Mouse (Mus musculus): Measurements from ENCODE around the gene Ltbp2.
A peak's percentile ranks its signal among the peaks of the same experiment; 100 is the strongest.

The Ltbp2 gene

DNA sequence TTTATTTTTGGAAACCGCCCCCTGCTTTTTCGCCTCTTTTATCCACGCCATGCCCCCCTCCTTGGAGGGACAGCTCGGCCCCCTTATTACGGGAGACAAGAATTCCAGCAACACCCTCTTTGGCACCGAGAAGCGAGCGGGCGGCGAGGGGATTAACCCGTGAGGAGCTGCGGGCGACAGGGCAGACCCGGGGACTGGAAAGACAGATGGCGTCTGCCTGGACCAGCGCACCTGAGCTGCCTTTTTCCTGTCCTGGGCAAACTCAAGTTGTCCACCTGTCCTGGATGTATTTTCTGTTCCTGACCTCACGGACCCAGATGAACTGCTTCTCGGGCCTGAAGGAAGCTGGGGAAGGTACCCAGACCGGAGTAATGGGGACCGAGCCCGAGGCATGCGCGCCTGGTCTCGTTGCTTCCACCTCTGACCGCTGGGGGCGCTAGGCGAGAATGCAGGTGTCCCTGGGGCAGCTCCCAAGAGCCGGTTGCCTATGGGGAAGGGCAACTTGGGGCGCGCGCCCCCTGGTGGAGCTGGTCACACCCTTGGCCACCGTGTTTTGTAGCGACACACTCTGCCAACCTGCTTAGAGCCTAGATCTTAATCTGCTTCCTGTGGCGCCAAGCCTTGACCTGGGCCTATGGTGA is at the start of gene Ltbp2:
Ltbp2 (minus strand) TSS at position 52 of the 641 bp plus-strand sequence.
- peak; percentile 94 to 97 for DNase-seq

DNA sequence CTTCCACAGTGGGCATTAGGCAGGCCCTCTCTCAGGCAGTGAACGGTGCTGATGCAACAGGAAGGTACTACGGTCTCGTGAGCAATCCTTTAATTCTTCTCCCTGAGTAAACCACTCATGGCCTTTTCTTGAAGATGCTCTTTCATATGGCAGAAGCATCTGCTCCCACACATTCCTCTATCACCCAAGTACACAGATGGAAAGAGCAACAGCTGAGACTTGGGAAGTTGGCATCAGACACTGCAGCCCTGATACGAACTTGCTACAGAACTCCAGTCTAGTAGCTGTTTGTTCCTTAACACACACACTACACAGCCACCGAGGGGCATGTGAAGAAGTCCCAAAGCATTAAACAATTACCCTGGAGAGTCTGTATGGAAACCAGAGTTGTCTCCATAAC is 48.0 kb upstream of the Ltbp2 start:
- no peak for DNase-seq

DNA sequence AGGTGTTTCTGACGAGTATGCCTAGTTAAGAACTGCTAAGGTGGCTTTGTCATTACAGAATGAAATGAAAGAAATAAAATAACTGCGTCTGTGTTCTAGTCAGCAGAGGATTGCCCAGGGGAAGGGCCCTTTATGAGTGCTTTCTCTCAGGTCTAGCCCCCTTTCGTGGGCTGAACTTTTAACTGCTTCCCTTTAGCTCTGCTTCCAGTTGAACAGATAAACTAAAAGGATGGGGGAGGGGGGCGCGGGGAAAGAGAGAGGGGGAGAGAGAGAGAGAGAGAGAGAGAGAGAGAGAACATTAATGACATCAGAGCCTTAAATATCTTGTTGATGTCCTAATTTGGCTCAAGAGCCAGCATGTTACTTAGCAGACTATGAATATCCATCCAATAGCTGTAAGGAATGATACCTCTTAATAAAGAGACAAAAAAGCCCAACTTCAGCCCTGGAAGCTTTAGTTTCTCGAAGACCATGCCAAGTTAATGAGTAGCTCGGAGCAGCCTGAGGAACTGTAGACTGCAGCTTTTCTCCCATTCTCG is 45.6 kb upstream of the Ltbp2 start:
- DNase-seq: no peak

DNA sequence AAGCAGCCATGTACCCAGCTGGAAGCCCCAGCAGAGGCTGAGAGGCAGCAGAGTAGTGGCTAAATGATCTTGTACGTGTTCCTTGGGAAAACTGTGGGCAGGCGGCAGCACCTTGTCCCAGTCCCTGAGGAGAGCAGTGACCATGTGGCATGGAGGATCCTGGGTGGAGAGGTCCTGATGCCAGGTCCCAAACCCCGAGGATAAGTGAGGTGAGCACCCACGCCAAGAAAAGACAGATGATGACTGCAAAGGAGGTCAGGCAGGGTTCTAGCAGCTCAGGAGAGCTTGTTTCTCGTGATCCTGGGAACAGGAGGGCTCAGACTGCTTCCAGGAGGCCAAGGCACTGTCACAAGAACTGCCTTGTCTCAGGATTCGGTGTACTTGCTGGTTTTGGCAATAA is 42.5 kb upstream of the Ltbp2 start:
- DNase-seq: no peak

DNA sequence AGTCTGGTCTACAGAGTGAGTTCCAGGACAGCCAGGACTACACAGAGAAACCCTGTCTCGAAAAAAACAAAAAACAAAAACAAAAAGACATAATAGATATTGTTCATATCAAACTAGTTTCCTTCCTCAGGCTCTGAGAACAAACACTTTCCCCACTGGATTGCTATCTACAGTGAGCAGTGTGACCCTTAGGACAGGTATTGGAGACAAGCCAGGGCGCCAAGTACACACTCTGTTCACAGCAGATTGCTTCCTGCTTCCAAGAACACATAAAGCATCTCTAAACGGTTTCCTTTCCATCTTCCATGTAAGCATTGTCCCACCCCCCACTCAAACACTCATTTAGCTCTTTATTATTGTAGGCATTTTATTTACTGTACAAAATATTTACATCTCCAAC is 41.5 kb upstream of the Ltbp2 start:
- no peak for DNase-seq

DNA sequence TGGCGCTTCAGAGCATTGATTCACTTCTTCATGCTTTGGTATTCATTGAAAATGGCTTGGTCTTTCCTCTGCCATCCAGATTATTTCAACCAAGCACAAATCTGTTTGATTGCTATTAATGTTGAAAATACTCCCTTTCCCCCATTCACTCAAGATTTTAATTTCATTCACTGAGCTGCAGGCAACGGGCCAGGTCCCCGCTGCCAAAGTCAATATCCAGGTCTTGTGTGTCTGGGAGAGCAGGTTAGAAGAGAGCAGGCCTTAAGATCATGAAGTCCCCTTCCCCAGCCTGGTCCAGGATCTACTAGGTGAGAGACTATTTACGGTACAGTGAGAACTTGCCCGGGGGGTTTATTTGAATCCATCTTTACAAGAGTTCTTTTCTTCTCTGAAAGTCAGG is 38.6 kb upstream of the Ltbp2 start:
- DNase-seq: peak; percentile 57 to 59

DNA sequence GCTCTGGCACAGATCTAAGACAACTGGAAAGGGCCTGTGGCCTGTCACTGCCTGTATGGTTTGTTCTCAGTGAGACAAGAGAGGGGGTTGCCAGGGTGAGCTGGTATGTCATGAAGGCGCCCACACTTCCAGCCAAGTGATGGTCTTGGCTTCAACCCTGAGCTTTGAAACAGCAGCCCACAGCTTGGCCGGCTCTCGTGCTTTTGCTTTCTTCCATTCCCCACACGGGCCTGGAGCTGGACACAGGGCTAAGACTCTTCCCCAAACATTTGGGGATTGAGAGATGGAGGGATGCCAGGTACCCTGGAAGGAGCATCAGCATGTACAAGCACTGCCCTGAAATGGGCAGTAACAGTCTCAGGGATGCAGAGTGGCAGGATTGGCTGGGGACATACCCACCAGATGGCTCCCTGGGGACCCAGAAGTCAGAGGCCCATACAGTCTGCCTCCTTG is 36.3 kb upstream of the Ltbp2 start:
- peak; percentile 66 to 75 for DNase-seq

DNA sequence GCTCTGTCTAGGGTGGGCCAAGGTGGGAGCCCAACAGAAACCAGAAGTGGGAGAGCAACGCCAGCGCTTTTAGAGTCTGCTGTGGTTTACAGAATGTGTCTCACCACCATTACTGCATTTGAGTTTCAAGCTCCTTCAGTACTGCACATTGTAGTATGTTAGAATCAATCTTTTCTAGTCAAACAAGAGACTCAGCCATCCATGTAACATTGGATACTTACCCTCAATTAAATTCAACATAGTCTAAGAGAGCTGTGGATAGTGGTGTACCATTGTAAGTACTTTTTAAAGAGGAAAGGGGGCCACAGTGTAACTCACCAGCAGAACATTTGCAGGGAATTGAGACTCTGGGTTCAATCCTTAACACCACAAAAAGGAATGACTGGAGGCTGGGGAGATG is 35.3 kb upstream of the Ltbp2 start:
- DNase-seq: no peak

DNA sequence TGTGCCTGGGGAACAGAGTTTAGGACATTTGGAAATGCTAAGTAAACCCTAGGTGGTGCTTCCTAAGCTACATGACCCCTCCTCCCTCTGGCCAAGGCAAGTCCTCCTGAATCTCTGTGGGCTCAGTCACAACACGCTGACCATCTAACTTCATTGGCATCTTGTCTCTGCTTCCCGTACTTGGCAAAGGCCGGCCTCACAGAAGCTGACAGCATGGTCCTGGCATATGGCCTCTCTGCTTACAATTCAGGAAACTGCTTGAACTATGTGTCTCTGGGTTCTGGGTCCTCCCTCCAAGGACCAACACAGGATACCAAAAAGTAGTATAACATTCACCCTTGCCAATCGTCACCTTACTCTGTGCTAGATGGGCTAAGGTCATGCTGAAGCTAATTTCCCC is 33.7 kb upstream of the Ltbp2 start:
- peak; percentile 78 to 84 for DNase-seq

DNA sequence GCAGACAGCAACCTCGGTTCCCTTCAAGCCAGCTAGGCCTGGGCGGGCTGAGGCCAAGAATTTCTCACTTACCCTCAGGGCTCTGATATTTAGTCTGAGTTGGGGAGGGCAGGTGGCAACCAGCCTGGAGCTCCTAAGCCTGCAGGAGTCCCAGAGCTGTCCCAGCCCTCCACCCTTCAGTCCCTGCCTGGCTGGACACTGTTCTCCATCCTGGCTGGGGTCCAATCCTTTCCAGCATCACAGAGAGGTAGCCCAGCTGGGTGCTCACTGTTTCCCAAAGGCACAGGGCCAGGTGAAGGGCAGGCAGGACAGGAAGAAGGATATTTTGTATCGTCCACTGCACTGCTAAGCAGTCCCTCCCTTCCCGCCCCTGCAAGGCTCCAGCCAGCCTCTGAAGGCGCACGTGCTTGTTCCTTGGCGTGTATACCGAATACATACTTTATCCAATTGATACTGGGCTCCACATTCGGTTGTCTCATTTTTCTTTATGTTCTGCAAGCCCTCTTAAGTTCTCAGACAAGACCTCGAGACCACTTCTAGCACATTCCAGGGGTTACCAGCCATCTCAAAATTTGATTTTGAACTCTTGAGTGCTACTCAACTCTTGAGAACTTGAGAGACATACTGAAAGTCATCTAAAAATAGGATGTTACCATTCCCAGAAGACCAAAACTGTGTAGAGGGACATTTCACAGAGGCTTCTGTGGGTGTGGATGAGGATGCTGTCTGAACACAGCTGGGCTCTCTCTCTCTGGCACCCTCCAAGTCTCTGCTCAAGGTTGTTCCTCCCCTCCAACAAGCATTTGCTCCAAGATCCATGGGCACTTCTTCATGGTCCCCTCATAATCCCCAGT is 31.5 kb upstream of the Ltbp2 start:
- DNase-seq: peak; percentile 94 to 96

DNA sequence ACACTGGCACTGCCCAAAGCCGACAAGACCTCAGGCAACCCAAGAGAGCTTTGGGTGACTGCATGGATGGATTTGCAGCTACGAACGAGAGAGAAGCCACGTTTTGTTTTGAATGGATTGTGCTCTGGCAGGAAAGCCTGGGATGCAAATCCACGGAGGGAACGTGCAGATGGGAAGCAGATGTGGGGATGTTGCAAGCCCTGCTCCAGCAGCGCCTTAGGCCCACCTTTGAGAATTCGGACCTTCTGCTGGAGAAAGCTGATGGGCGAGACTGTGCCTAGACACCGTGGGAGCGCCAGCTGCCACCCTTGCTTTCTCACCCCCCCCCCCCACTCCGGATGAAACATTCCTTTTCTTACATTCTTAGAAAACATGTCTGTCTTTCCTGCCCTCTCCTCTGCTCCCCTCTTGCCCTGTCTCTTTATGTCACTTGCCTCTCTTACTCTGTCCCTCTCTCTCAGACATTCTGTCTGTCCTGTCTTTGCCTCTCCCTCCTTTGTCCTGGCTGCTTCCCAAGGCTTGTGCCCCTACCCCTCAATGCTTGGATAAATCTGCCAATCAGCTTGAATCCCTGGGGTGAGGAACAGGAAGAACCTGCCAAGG is 30.8 kb upstream of the Ltbp2 start:
- no peak for DNase-seq

DNA sequence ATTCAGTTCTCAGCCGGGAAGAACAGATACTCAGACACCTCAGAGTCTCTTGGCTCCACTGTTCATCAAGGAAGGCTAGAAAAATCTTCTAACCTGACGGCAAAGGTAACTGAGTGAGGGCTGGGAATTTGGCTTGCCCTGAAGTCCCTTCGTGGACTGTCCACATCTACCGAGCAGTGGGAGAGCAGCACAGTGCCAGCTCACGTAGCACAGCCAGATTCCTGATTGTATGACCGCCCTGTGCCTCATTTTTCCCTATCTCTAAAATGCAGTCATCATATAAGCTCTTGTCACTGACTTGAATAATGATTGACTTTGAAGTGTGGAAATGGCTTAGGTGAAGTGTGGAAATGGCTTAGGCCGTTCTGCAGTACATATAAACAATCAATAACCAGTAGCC is 28.1 kb upstream of the Ltbp2 start:
- DNase-seq: peak in 1 of 2 experiments; percentile 55

DNA sequence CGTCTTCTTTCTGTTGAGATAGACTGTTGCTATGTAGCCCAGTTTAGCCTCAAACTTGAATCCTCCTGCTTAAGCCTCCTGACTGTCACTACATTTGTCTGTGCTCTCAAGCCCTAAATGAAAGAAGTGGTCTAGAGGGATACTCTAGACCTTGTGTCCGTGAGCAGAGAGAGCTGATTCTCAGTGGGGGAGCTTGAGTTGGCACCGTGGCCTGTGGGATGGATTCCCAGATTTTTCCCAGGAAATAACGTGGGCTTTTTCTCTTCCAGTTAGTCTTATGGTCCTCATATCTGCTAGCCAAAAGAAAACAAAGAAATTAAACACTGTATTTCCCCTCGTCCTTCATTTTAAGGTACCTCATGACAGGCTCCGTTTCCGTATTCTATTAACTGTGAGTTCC is 24.0 kb upstream of the Ltbp2 start:
- peak; percentile 46 to 56 for DNase-seq

DNA sequence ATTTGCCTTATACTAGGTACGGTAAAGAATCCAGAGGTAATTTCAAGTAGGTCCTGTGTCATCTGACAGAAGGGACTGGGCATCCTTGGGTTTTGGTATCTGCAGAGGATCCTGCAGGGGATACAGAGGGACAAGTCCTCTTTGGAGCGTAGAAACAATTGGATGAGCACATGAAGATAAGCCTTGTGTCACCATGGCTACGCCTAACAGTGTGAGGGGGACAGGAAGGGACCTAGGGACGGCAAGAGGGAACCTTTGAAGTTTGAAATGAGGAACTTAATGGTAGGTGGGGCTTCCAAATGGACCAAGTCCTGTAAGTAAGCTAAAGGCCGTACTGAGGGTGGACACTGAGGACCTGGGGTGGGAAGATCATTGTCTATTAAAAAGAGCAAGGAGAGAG is 21.0 kb upstream of the Ltbp2 start:
- no peak for DNase-seq

DNA sequence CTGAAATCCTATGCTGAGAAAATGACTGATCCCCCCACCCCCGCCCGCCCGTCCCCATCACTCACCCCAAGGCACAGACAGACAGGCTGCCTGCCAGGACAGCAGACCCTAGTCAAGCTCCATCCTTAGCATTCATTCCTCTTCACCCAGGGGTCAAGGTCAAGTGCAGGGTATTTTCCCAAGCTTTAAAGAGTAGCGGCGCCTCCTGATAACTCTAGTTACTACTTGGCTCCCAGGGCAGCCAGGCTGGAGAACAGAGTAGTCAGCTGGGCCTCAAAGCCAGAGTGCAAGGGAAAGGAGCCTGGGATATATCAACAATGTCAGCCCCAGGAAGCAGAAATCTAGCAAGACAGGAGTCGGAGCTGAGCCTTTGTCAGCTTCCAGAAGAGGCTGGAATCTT is 19.9 kb upstream of the Ltbp2 start:
- no peak for DNase-seq

DNA sequence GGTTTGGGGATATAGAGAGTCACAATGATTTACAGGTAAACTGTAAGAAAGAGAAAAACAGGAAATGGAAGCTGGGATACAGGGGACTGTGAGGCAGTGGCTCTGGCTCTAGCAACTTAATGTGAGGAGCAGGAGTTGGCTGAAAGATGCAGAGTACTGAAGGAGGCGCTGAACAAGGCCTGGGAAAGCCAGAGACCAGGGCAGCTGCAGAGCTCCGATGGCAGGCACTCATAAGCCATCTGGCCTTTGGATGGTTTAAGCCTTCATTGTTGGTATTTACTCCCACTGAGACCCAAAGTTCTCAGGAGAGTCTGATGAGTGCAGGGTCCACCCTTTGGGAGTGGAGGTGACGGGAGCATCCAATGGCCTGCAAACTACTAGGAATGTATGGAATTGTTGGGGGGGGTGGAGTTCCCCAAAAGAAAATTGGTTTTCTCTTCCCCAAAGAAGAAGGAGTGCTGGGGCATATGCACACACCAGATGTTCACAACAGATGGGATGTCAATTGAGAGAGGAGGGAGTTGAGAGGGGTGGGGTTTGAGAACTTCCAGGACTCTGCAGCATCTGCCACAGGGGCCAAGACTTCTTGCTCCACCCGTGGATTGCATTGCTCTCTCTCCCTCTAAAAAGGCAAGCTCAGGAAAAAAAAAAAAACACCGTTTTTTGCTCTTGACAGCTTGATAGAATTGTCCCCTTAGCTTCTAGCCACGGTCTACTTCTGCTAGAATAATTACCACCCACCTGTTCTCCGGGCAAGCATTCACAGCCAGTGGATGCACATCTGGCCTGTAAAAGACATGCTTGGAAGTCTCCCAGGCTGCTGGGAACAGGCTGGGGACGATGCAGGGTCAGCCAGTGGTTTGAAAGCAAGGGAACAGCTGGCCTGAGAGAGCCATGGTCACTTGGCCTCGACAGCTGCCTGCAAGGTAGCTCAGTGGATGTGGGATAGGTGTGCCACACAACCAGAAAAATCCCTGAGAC is 17.6 kb upstream of the Ltbp2 start:
- DNase-seq: no peak

DNA sequence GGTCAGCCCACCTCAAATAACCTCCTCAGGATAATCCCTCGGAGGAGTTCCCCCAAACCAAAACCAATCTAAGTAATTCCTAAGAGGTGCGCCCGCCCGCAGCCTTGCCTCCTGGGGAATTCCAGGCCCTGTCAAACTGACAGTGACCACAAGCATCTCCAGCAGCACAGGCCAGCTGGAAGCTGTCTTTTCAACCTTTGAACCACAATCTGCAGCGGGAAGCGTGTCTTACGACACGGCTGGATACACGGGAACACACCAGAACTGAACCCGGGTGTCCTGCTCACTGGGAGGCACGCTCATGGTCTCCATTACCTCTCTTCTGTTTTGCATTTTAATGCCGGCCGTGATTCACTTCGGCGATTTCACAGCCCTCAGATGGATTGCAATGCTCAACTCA is 14.0 kb upstream of the Ltbp2 start:
- no peak for DNase-seq

DNA sequence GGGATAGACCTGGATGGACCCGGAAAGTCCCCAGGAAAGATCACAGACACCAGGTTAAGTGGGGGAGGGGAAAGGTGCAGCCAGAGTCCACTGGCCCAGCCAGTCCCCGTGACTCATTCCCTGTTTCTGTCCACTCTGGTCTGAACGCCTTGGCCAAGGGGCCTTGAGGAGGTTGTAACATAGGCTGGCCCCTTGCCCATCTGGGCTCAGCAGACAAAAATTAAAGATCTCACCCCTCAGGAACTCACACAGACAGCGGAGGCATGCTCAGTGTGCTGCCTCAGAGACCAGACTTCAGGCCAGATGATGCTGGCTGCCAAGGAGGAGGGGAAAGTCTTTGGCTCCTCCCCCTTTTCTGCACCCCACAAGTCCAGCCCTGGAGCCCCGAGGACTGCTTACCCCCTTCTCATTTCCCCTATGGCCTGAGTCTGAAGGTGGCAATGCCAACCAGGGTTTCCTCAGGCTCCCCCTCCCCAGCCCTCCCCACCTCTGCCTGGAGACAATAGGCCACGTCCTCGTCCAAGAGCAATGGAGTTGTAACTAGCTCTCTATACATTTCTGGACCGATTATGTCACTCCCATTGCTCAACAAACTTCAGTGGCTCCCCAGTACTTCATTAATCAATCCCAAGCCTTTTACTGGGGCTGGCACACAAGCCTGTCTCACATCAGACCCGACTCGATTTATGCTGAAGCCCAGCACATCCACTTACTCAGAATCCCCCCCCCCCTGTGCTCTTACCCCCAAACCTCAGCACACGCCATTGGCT is 9.0 kb upstream of the Ltbp2 start:
- no peak for DNase-seq

DNA sequence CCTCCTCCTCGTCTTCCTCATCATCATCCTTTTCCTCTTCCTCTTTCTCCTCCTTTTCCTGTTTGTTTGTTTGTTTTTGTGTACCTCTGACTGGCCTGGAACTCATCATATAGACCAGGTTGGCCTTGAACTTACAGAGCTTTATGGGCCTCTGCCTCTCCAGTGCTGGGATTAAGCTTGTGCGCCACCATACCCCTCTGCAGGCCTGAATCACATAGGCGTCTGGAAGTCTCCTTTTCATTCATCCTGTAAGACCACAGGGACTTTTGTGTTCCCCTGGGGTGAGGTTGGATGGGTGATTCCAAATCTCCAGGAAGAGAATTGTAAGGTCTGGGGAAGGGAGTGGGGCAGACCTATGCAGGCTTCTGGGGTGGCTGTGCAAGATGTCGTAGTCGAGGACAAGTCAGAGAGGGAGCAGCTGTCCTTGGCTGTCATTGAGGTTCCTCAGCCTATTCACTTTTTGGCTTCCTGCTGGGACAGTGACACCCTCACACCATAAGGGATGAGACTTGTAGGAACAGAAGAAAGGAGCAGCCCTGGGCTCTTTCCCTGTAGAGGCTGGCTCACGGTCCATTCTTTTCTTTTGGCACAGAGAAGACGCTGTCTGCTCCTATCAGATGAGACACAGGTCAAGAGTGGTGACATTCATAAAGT is 8.2 kb upstream of the Ltbp2 start:
- DNase-seq: no peak

DNA sequence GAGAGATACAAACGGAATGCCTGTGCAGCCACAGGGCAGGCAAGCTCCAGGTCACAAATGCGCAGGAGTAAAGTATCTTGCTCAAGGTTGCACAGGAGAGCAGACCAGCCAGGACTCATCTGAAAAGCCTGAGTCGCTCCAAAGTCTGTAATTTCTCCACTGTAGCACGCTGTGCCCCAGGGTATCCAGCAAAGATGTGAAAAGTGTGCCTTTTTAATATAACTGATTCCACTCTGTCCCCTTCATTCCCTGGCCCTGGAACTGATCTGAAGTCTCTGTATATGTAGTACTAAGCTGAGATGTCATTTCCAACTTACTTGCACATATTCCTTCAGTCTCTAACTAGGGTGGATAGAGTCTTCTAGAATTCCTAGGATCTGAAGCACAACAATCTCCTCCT is 6.5 kb upstream of the Ltbp2 start:
- DNase-seq: no peak

DNA sequence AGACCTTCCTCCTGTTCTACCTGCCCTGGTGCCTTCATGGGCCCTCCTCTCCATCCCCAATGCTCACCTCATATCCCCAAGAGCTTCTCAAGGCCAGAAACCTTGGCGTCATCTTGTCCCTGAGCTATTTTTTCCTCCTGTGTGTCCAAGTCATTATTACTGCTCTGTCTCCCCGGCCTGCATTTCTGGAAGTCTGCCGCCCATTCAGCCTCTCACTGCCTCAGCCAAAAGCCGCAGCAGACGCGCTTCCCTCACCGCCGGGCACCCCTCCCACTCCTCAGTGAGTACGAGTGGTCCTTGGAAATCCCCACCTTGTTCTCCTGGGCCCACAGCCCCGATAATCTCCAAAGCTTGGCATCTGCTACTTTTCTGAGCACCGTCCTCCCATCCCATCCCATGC is 3.8 kb upstream of the Ltbp2 start:
- peak; percentile 93 to 94 for DNase-seq
